Mouse (Mus musculus): ENCODE measurements around the gene Lad1.

The Lad1 gene

DNA sequence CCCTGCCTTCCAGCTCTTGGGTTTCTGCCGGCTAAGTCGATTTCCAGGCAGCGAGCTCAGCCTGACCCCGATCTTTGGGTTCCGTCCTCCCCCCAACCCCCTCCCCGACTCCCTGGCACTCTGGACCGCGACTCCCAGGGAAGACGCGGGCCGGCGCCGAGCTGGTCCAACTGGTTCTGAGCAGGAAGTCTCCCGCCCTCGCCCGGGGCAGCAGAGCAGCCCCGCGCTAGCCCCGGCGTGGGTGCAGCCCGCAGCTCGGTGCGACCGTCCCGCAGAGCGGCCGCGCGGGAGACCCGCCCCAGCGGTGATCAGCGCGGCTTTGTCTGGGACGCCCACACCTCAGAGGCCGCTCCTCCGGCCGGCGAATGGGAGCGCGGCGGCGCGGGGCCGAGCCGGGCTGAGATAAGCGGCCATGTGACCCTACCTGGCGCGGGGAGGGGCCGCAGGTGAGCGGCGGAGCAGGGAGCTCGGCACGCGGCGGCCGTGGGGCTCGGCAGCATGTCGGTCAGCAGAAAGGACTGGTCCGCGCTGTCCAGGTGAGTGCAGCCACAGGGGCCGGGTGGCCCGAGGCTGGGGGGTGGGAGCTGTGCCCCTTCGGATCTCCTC lies at the start of gene Lad1:
Gene Lad1 (plus strand): TSS at position 118 of the 606 bp plus-strand sequence.
- peak; percentile 56 for DNase-seq

DNA sequence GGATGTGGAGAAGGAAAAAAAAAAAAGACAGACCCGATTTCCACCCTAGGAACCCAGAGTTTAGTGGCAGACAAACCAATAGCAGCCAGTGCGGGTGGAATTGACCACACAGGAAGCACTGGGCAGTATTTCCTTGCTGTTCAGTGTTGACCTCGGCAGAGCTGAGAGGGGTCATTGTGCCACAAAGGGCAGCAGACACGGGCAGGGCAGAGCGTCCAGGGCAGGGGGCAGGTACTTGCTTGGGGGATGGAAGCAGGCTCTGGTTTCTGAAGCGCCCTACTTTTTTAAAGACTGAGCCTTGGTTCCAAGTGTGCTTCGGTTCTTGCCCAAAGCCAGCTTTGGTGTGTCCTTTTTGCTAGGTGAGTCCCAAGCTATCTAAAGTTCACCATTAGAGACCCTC lies 48.2 kb upstream of the Lad1 start:
- DNase-seq: no peak

DNA sequence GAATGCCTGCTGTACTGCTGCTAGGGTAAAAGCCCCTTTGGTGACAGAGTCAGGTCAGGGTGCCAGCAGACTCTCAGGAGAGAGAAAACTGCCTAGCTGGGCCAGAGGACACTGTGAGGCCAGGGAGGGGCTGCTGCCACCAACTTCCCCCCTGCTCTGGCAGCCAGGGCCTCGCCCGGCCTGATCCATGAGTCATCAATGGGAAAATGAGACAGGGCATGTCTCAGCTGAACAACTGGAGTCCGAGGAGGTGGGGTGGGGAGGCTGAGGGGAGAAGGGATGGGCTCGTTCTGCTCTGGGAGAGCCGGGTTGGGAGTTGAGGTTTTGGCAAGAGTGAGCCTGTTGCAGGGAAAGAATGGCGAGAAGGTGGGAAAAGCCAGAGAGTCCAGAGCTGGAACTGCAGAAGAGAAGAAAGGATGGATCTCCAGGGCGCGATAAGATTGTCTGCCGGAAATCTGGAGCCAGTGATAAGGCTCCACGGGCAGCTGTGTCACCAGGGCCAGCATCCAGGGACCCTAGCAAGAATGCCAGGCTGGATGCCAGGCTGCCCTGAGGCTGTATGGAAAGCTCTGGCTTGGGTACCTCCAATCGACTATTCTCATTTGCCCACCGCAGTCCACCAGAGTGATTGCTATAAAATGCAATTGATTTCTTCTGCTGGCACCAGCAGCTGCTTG lies 47.4 kb upstream of the Lad1 start:
- peak; percentile 79 for DNase-seq

DNA sequence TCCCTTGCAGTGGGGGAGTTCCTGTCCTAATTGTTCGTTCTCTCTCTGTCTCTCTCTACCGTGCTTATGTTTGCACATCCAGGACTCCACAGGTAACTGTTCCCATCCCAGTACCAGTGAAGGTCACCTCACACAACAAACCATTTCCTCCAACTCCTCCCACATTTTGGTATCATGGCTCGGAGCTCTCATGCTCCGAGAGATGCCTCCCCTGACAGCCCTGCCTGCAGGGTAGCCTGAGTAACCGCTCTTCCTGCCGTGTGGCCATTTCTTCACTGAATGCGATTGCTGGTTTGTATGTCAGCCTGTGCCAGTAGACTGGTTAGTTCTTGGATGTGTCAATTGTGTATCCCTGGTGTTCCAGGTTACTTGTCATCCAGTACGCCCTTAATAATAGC lies 46.8 kb upstream of the Lad1 start:
- DNase-seq: no peak

DNA sequence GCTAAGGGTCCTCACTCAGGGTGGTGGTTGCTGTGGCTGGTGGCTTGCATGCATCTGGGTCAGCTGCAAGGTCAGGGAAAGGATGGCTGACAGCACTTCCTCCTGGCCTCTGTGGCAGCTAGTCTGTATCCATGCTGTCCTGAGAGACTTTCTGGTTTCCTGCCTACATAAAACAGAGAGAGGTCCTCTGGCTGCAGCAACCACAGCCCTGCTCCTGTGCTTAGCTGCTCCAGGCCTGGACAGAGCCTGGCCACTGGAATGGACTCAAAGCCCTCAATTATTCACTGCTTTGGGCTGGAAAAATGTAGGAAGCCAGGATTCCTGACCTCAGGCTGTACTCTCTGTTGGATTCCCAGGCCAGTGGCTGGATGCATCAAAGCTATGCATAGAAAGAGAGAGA lies 41.8 kb upstream of the Lad1 start:
- no peak for DNase-seq

DNA sequence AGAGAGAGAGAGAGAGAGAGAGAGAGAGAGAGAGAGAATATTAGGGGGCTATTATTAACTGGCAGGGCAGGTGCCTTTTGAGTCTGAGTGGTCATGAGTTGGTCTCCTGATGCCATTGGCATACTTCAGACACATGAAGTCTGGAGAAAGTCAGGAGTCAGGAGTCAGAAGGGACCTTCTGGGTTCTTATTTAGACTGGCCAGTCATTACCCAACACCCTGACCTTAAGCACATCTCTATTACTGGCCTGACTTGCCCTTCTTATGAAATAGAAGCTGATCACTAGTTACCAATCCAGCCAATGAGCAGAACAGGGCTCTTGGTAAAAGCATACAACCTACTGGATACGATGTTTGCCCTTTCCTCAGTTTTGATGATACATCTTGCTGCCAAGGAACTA lies 41.4 kb upstream of the Lad1 start:
- DNase-seq: no peak

DNA sequence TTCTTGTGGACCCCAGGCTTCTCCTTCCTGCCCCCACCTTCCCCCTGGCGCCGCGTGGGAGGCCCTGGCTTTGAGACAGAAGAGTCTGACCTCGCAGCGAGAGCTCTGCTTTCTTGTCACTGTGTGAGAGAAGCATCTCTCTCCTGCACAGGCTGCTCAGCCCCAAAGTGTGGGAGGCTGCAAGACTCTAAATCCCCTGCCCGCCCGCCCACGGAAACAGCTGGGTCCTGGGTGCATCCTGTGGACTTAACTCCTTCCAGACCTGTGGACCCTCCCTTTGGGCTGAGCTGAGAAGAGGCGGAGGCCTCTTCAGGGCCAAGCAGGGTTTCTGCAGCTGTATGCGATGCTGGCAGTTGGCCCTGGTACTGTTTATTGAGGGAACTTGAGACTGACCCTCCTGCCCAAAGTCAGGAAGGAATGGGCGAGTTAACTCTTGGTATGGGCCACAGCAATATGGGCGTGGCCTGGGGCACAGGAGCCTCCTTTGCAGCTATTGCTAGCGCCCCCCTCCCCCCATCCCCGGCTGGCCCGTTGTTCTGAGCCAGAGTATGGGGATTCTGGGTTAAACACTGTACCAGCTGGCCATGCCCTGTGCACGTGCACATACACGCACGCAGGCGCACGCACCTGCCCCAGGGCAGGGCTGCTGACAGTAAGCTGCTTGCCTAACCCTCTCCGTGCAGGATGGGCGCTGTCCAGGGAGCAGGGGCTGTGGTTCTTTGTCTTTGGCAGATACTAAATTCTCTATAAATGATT lies 39.4 kb upstream of the Lad1 start, which contains the start of gene Tnni1:
Gene Tnni1 (plus strand): TSS at position 655 of the 756 bp plus-strand sequence.
- DNase-seq: peak; percentile 76

DNA sequence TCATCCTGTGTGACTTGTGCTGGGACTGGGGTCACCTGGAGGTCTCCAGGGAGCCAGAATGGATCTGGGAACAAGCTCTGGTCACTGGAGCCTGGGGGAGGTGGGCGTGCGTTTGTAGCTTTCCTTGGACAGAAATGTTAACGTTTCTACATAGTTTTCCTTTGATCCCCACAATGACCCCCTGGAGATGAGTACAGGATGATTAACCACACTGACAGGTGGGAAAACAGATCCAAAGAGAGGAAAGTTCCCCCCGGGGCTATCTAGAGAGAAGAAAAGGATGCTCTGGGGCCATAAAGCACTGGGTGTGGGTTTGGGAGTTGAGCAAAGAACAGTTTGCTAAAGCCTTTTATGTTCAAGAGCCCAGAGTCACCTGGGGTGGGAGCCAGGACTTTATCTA lies 37.7 kb upstream of the Lad1 start:
- DNase-seq: no peak

DNA sequence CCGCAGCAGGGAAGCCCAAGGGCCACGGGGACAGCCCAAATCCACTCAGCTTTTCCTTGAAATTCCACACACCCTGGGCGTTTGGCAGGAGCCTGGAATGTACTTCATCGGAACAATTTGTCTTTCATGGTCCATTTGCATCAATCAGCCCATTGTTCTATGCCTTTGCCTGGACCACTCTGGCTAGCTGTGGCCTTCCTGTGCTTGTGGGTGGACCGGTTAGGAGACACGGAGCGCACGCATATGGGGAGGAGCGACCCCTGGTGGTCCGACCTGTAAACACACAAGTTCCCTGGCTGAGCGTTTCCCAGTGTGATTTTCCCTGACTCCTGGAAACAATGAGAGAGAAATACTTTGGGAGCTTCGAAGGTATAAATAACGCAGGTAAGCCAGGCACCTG lies 37.2 kb upstream of the Lad1 start:
- DNase-seq: peak; percentile 87

DNA sequence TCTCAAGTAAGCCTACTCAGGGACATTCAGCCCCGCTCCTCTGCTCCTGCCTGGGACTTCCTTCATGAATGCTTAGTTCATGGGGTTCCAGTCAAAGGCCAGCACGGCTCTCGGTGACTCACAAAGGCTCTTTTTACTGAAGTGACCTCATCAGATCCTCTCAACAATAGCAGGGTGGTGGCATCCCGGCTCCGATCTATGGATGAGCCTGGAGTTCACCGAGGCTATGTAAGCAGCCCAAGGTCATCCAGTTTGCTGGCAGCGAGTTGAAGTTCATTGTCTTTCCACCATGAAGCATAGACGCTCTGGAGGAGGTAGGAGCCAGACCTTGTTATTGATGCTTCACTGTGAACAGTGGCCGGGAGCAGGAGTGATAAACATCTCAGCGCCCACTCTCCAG lies 35.6 kb upstream of the Lad1 start:
- DNase-seq: peak; percentile 55

DNA sequence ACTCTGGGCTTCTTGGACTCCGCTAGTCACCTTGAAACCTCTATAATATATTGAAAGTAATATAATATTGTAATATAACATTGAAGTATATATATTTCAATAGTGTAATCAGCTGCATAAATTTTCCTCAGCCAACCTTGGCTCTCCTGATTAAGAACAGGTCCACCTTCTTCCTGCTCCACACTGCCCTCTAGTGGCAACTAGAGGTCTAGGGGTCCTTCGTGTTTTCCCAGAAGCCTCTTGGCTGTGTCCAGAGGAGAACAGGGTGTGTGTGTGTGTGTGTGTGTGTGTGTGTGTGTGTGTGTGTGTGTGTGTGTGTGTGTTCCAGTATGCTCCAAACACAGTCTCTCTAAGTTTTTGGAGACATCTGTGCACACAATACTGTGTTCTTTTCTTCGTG lies 30.6 kb upstream of the Lad1 start:
- DNase-seq: peak; percentile 91

DNA sequence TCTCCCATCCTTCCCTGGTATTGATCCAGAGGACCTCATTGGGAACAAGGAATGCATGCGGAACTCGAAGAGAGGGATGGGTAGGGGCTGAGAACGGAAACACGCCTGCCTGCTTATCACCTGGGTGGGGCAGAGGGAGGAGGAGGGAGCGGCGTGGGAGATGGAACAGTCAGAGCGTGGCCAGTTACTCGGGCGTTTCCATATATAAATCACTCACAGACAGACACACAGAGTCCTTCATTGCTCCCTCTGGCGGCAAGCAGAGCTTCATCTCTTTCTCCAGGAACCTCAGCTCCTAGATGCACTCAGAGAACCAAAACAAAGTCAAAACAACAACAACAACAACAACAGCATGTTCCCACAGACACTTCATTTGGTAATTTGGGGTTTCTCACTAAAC lies 29.7 kb upstream of the Lad1 start:
- peak; percentile 69 for DNase-seq

DNA sequence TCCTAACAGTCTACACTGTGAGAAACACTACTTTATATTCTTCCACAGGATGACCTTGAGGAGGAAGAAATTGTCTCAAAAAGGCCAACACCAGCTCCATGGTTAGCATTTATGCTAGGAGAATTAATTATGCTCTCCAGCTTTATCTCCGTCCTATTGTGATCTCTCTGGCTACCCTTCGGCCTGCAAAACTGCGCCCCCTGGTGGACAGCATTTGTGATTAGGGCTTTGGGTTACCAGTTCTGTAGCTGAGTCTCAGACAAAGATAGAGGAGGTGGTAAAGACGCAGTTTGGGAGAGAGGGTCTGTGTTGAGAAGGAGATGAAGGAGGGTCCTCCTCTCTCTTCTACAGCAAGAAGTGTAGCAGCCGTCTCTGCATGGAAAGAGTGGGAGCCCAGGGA lies 28.6 kb upstream of the Lad1 start:
- peak; percentile 85 for DNase-seq

DNA sequence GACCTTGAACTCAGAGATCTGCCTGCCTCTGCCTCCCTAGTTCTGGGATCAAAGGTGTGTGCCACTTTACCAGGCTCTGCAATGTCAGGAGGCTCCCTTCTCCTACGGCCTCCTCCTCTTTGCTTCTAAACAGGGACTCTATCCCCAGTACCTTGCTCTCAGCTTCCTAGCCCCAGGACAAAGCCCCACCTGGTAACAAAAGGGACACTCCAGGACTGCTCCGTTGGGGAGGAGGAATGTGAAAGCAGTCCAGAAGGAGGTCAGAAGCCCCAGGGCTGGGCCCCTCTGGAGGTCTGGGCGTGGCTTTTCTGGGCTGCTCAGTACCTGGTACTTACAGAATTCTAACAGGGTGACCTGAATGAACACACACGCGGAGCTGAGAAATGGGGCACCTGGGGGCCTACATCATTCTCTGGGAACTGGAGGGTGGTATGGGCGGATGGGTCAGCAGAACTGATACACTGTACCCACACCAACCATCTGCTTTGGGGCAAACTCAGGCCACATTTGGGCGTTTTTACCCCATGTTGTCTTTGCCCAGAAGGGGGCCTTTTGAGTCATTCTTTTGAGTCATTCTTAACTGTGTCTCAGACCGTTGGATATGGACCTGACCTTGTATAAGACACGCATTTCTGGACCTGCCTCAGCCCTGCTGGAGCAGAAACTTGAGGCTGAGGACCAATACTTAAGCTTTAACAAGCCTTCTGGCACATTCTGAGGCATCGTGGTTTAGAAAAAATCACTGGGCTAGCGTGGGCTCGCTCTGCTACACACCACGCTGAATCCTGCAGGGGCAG lies 26.1 kb upstream of the Lad1 start:
- DNase-seq: no peak

DNA sequence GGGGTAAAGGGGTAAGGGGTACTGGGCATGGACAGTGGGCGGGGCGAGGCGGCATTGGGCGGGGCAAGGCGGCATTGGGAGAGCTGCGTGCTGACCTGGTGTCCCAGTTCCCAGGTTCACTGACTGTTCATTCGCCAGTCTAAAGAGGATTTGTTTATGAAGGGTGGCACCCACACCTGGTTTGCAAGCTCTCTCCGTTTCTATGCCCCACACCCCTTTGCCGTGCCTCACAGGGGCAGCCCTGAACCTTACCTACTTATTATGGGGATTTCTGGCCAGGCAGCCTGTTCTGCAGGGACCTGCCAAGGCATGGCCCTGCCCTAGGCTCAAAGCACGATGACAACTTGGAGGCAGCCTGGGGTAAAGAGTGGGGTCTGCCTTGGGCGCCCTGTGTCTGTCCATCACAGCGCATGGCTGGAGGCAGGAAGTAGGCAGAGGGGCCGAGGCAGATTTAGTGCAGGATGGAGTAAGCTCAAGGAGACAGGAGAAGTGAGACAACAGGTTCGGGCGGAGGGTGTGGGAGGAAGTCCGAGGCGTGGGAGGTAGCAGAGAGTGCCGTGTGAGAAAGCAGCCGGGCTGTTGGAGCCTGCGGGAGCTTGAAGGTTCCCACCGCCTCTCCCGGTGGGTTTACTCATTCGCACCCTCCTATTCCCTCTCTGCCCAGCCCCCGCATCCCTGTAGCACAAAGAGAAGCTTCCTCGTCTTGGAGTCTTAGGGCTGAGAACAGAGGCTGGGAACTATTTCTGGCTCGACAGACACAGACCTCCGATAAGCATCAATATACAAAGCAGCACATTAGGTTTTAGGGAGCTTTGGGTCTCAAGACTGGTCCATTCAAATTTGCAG lies 24.8 kb upstream of the Lad1 start:
- DNase-seq: peak; percentile 58

DNA sequence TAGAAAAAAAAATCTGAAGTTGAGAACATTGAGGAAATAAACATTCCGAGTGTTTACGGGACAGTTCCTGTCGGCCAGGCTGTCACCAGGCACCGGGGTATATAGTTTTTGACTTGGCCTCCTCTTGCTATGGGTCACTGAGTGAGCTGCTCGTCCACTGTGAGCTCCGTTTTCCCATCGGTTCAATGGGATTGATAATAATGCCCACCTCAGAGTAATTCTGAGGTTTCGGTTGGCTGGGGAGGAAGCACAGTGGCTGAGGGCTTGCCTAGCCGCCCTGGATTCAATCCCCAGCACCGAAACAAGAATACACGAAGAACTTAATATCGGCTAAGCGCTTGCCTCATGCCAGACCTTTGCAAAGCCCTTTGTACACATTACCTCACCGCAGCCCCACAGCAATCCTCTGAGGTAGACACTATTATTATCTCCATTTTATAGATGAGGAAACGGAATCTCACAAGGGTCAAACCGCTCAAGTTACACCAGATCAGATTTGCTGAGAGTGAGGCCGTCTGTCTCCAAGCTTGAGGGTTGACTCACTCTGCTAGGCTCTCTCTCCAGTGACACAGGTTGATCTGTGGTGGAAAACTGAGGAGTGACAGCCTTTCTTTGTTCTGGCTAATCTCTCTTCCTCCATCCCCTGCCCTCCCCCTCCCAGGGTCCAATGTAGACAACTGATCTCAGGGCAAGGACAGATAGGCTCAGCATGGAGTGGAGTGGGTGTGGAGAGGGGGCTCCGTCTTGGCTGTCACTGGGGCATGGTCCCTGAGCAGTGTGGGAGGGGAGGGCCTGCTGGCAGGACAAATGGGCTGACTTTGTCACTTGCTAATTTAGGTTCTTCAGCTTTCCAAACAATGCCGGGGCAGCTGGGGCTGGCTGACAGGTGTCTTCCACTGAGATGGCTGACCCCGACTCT lies 23.9 kb upstream of the Lad1 start:
- DNase-seq: peak; percentile 40

DNA sequence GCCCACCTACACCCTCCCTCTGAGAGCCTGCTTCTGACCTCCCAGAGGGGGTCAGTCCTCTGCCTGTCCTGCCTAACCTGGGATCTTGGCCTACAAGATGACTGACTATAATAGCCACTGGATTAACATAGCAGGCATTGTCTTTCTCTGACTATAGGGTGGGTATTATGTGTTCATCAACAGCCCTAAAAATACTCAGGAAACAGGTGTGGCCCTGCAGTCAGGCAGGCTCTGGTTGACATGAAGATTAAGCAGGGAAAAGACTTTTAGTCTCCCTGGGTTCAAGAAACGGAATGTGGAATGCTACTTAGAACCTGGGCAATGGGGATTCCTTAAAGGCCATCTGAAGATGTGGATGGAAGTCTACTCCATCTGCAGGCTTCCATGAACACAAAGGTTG lies 19.9 kb upstream of the Lad1 start:
- DNase-seq: no peak

DNA sequence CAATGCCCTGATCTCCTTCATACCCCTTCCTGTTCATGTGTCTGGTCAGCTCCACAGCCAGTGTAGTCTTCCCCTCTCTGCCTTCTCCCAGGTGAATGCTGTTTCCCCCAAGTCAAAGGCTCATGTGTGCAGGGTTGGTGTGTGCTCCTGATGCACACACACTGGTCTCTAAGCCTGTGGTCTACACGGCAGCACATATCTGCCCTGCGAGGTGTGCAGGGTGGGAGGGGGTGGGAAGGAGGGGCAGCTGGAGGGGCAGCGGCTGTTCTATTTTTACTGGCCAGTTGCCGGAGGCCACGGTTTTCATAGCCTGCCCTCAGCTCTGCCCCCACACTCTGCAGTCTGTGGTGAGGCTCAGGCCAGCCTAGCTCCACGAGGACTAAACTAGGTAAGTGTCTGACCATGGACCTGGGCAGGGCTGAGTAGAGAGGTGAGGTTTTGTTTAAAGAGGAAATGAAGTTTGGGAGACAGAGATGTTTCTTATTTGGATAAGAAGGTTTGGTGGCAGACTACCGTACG lies 19.2 kb upstream of the Lad1 start:
- DNase-seq: no peak

DNA sequence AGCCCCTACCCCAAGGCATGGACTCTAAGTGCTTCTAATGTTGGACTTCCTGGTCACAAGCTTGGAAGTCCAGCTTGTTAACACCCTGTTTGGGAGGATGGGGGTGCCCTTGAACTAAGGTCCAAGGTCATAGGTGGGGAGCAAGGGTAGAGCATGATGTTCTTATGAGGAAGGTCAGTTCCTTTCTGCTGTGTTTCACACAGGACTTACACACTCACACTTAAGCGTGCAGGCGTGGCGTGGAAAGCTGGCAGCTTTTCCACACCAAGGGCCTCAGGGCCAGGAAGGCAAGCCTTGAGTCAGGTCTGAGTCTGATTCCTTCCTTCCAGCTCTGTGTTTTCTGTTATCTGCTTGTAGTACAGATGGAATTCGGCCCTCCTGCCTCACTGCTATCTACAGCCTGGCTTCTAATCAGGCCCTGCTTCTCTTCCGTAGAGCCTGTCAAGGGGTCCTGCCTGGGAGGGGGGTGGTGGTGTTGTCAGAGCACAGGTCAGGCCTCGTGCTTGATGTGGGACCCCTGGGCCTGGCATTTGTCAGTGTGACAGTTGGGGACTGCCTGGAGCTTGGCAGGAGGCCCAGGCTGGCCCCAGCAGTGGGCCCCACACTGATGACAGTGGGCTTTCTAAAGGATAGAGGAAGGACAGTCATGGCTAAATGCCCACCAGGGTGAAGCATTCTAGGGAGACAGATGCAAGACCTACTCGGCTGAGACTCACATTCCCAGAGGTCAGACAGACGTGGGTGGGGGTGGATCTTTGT lies 18.0 kb upstream of the Lad1 start:
- DNase-seq: no peak

DNA sequence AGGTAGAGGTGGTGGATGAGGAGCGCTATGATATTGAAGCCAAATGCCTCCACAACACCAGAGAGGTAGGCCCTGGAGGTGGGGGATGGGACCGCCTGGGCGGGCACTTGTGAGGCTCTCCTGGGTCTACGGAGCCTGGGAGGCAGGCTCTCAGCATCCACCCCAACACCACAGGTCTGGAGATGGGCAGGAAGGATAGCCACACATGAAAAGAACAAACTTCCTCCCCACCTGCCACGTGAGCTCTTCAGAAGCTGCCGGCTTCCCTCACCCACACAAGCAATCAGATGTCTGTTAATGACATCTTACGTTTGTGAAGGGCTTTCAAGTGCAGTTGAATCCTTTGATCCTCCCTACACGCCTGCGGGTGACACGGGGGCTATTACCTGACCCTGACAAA lies 10.9 kb upstream of the Lad1 start:
- DNase-seq: no peak
